Mouse (Mus musculus) liver, embryonic 14.5 days (tissue): ENCODE measurements around the gene Igf2bp2.

Experiments used
- CTCF ChIP-seq: IDR thresholded peaks from 2 replicates; pipeline ENCODE4 v1.5.1; 2016; ENCODE audit warnings: antibody characterized with exemption, low read depth, control low read depth
- EP300 ChIP-seq: IDR thresholded peaks from 2 replicates; pipeline ENCODE4 v1.6.1; 2016; ENCODE audit warnings: antibody characterized with exemption, low read depth

- TF ChIP-seq CTCF, result no peak
- no peak for TF ChIP-seq EP300
Observed at GRCm38 (mm10) chr16:22080125-22080710, 82.9 kb downstream of the Igf2bp2 start.
